Mouse (Mus musculus): ENCODE data around the gene Ryr1. TPM values are rescaled to one million over a fixed set of nuclear protein-coding genes. Genes with fewer than 3 reads are reported as not detected.

The Ryr1 gene
- polyA plus RNA-seq, 1 experiment = 9.5 TPM

GRCm38 (mm10) chr7:29023514-29023913, 101.5 kb downstream of the Ryr1 start:
- WGBS = 84% methylated on average over 8 of the region's 8 CpGs
- TF ChIP-seq CTCF (IDR thresholded peaks at IDR 0.05; ENCODE audit: borderline replicate concordance, insufficient read depth, low read depth, low read length) = no peak
- TF ChIP-seq POLR2A (IDR thresholded peaks at IDR 0.05; ENCODE audit: borderline replicate concordance, insufficient read depth, low read length) = no peak
- Histone ChIP-seq H3K4me1 (ENCODE audit: control insufficient read depth, insufficient read depth, low read length) (no peaks in the 10 kb centered on the region), H3K27me3 (ENCODE audit: control insufficient read depth, insufficient read depth, low read length) (no peaks in the 10 kb centered on the region; the same call in 1 of the 2 replicates), H3K4me3 (replicated peaks; ENCODE audit: insufficient read depth, low read depth, low read length) (no peak overlapping the region), H3K27ac (ENCODE audit: insufficient read depth, low read length) (no peak overlapping the region)
- DNase-seq = no peak

GRCm38 (mm10) chr7:29022479-29022878, 102.5 kb downstream of the Ryr1 start:
- WGBS = 82% methylated on average over 8 of the region's 8 CpGs
- Histone ChIP-seq H3K4me3 (replicated peaks; ENCODE audit: insufficient read depth, low read depth, low read length) (no peak overlapping the region), H3K4me1 (ENCODE audit: control insufficient read depth, insufficient read depth, low read length) (no peaks in the 10 kb centered on the region), H3K27ac (ENCODE audit: insufficient read depth, low read length) (no peak overlapping the region), H3K27me3 (ENCODE audit: control insufficient read depth, insufficient read depth, low read length) (no peaks in the 10 kb centered on the region; the same call in 1 of the 2 replicates)
- TF ChIP-seq POLR2A (IDR thresholded peaks at IDR 0.05; ENCODE audit: borderline replicate concordance, insufficient read depth, low read length) (no peak), CTCF (IDR thresholded peaks at IDR 0.05; ENCODE audit: borderline replicate concordance, insufficient read depth, low read depth, low read length) (no peak)
- no peak for DNase-seq

- Histone ChIP-seq H3K27ac (ENCODE audit: insufficient read depth, low read length) (no peak overlapping the region), H3K4me1 (ENCODE audit: control insufficient read depth, insufficient read depth, low read length) (no peaks in the 10 kb centered on the region), H3K4me3 (replicated peaks; ENCODE audit: insufficient read depth, low read depth, low read length) (no peak overlapping the region), H3K27me3 (ENCODE audit: control insufficient read depth, insufficient read depth, low read length) (no peaks in the 10 kb centered on the region; the same call in 1 of the 2 replicates)
- 2% methylated on average over 88 of the region's 88 CpGs for WGBS
- no peak for DNase-seq
- no peak for TF ChIP-seq POLR2A (IDR thresholded peaks at IDR 0.05; ENCODE audit: borderline replicate concordance, insufficient read depth, low read length)
- TF ChIP-seq CTCF (IDR thresholded peaks at IDR 0.05; ENCODE audit: borderline replicate concordance, insufficient read depth, low read depth, low read length) = no peak
Observed at GRCm38 (mm10) chr7:29019447-29020220, 105.3 kb downstream of the Ryr1 start.

- Histone ChIP-seq H3K4me1 (ENCODE audit: control insufficient read depth, insufficient read depth, low read length) (no peaks in the 10 kb centered on the region), H3K4me3 (replicated peaks; ENCODE audit: insufficient read depth, low read depth, low read length) (no peak overlapping the region), H3K27ac (ENCODE audit: insufficient read depth, low read length) (no peak overlapping the region), H3K27me3 (ENCODE audit: control insufficient read depth, insufficient read depth, low read length) (no peaks in the 10 kb centered on the region; the same call in 1 of the 2 replicates)
- 90% methylated on average over 7 of the region's 7 CpGs for WGBS
- no peak for DNase-seq
- TF ChIP-seq POLR2A (IDR thresholded peaks at IDR 0.05; ENCODE audit: borderline replicate concordance, insufficient read depth, low read length) = no peak
- no peak for TF ChIP-seq CTCF (IDR thresholded peaks at IDR 0.05; ENCODE audit: borderline replicate concordance, insufficient read depth, low read depth, low read length)
Observed at GRCm38 (mm10) chr7:29017222-29017621, 107.8 kb downstream of the Ryr1 start.

GRCm38 (mm10) chr7:29016440-29016839, 108.5 kb downstream of the Ryr1 start:
- no peak for TF ChIP-seq POLR2A (IDR thresholded peaks at IDR 0.05; ENCODE audit: borderline replicate concordance, insufficient read depth, low read length)
- no peak for TF ChIP-seq CTCF (IDR thresholded peaks at IDR 0.05; ENCODE audit: borderline replicate concordance, insufficient read depth, low read depth, low read length)
- Histone ChIP-seq H3K4me3 (replicated peaks; ENCODE audit: insufficient read depth, low read depth, low read length) (no peak overlapping the region), H3K4me1 (ENCODE audit: control insufficient read depth, insufficient read depth, low read length) (no peaks in the 10 kb centered on the region), H3K27me3 (ENCODE audit: control insufficient read depth, insufficient read depth, low read length) (no peaks in the 10 kb centered on the region; the same call in 1 of the 2 replicates), H3K27ac (ENCODE audit: insufficient read depth, low read length) (no peak overlapping the region)
- WGBS = 80% methylated on average over 7 of the region's 7 CpGs
- DNase-seq = no peak

DNA sequence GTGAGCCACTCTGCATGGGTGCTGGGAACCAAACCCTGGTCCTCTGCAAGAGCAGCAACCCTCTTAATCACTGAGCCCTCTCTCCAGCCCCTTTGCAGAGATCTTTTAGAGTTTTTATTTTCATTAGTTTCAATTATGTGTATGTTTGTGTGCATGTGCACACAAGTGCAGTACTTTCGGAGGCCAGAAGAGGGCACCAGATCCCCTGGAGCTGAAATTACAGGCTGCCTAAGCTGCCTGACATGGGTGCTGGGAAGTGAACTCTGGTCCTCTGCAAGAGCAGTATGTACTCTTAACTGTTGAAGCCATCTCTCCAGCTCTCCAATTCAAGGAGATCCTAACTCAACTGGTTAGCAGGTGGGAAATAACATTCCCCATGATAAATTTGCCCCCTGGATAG, 110.0 kb downstream of the Ryr1 start:
- Histone ChIP-seq H3K4me1 (ENCODE audit: control insufficient read depth, insufficient read depth, low read length) (no peaks in the 10 kb centered on the region), H3K27ac (ENCODE audit: insufficient read depth, low read length) (no peak overlapping the region), H3K27me3 (ENCODE audit: control insufficient read depth, insufficient read depth, low read length) (no peaks in the 10 kb centered on the region; the same call in 1 of the 2 replicates), H3K4me3 (replicated peaks; ENCODE audit: insufficient read depth, low read depth, low read length) (no peak overlapping the region)
- no peak for DNase-seq
- 98% methylated on average over 1 of the region's 1 CpGs for WGBS
- TF ChIP-seq CTCF (IDR thresholded peaks at IDR 0.05; ENCODE audit: borderline replicate concordance, insufficient read depth, low read depth, low read length) (no peak), POLR2A (IDR thresholded peaks at IDR 0.05; ENCODE audit: borderline replicate concordance, insufficient read depth, low read length) (no peak)

GRCm38 (mm10) chr7:29008714-29009113, 116.3 kb downstream of the Ryr1 start:
- no peaks in the 10 kb centered on the region for H3K4me1 ChIP-seq (ENCODE audit: control insufficient read depth, insufficient read depth, low read length)
- TF ChIP-seq POLR2A (IDR thresholded peaks at IDR 0.05; ENCODE audit: borderline replicate concordance, insufficient read depth, low read length) (no peak), CTCF (IDR thresholded peaks at IDR 0.05; ENCODE audit: borderline replicate concordance, insufficient read depth, low read depth, low read length) (no peak)

GRCm38 (mm10) chr7:29008171-29008570, 116.8 kb downstream of the Ryr1 start:
- TF ChIP-seq CTCF (IDR thresholded peaks at IDR 0.05; ENCODE audit: borderline replicate concordance, insufficient read depth, low read depth, low read length) (no peak), POLR2A (IDR thresholded peaks at IDR 0.05; ENCODE audit: borderline replicate concordance, insufficient read depth, low read length) (no peak)
- H3K4me1 ChIP-seq (ENCODE audit: control insufficient read depth, insufficient read depth, low read length) = no peaks in the 10 kb centered on the region
- no peak overlapping the region for H3K4me3 ChIP-seq (replicated peaks; ENCODE audit: insufficient read depth, low read depth, low read length)
- no peak overlapping the region for H3K27ac ChIP-seq (ENCODE audit: insufficient read depth, low read length)
- WGBS = 92% methylated on average over 10 of the region's 10 CpGs
- no peak for DNase-seq
- no peaks in the 10 kb centered on the region for H3K27me3 ChIP-seq (ENCODE audit: control insufficient read depth, insufficient read depth, low read length)

More at GRCm38 (mm10) chr7:29008714-29009113, 116.3 kb downstream of the Ryr1 start:
- DNase-seq = no peak
- no peak overlapping the region for H3K4me3 ChIP-seq (replicated peaks; ENCODE audit: insufficient read depth, low read depth, low read length)
- 76% methylated on average over 9 of the region's 9 CpGs for WGBS
- no peaks in the 10 kb centered on the region for H3K27me3 ChIP-seq (ENCODE audit: control insufficient read depth, insufficient read depth, low read length)
- H3K27ac ChIP-seq (ENCODE audit: insufficient read depth, low read length) = no peak overlapping the region
